Mouse (Mus musculus) lung, postnatal 0 days (tissue): ENCODE data around the gene Armh3.

Experiments
- CTCF ChIP-seq: IDR thresholded peaks from 2 replicates; pipeline ENCODE4 v1.5.1; 2016; ENCODE audit warnings: antibody characterized with exemption, mild to moderate bottlenecking
- EP300 ChIP-seq: IDR thresholded peaks from 2 replicates; pipeline ENCODE4 v1.6.1; 2016; ENCODE audit warnings: antibody characterized with exemption, mild to moderate bottlenecking, control low read depth

DNA sequence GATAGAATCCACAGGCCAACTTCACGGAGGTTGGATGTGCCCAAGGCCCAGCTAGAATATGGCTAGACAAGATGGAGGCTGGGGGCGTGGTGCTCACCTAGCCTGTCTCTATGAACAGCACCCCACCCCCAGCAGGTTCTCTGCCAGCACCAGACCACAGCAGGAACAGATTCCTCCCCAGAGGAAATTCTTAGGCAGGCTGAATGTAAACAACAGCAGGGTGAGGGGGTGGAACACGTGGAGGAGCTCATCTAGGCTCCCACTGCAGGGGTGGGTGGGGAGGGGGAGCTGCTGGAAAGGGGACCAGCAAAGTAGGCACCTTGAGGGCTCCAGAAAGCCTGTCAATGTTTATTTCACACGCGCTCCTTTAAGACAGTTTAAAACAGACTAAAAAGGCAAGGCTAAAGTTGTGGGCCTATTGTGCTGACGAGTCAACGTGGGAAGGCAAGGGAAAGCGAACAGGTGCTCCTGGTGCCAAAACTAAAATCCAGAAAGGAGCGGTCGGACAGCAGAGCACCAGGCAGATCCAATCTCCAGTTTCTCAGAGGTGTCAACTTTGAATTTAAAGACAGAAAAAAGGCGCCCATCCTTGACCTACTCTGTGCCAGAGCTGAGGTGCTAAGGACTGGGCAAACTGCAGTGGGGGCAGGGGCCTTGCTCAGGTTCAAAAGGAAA lies 180.3 kb downstream of the Armh3 start:
- TF ChIP-seq CTCF = no peak
- no peak for TF ChIP-seq EP300
